Mouse (Mus musculus): ENCODE measurements around the gene Aqp3. TPM values are rescaled to one million over a fixed set of nuclear protein-coding genes. Genes with fewer than 3 reads are reported as not detected.

Gene Aqp3
- polyA plus RNA-seq, 1 experiment, result 100 TPM

- H3K27ac ChIP-seq (ENCODE audit: insufficient read depth, low read depth, low read length), result no peak overlapping the region
- peak; percentile 83 for TF ChIP-seq CTCF (IDR thresholded peaks at IDR 0.05; ENCODE audit: extremely low read depth, insufficient read length, insufficient replicate concordance, low read depth, low read length)
- no peak for TF ChIP-seq POLR2A (IDR thresholded peaks at IDR 0.05; ENCODE audit: low read depth, low read length)
- WGBS, result 70% methylated on average over 11 of the region's 11 CpGs
Observed at GRCm38 (mm10) chr4:41118706-41119292, 20.8 kb upstream of the Aqp3 start.

GRCm38 (mm10) chr4:41116817-41117216 is 18.8 kb upstream of the Aqp3 start:
- no peaks in the 10 kb centered on the region for H3K27me3 ChIP-seq (ENCODE audit: control insufficient read depth, insufficient read depth, low read length)
- no peaks in the 10 kb centered on the region; the same call in 1 of the 2 replicates for H3K4me1 ChIP-seq (ENCODE audit: control insufficient read depth, insufficient read depth, insufficient read length, low read length)
- H3K27ac ChIP-seq (ENCODE audit: insufficient read depth, low read depth, low read length), result no peak overlapping the region
- H3K4me3 ChIP-seq (ENCODE audit: low read depth, low read length), result no peak overlapping the region
- H3K36me3 ChIP-seq (ENCODE audit: control insufficient read depth, insufficient read depth, low read length), result peaks cover 63% of the 10 kb centered on the region
- TF ChIP-seq CTCF (IDR thresholded peaks at IDR 0.05; ENCODE audit: extremely low read depth, insufficient read length, insufficient replicate concordance, low read depth, low read length) (no peak), POLR2A (IDR thresholded peaks at IDR 0.05; ENCODE audit: low read depth, low read length) (no peak)
- WGBS, result 58% methylated on average over 3 of the region's 3 CpGs

More at GRCm38 (mm10) chr4:41118706-41119292, 20.8 kb upstream of the Aqp3 start:
- H3K4me3 ChIP-seq (ENCODE audit: low read depth, low read length), result no peak overlapping the region
- peaks cover 62% of the 10 kb centered on the region for H3K36me3 ChIP-seq (ENCODE audit: control insufficient read depth, insufficient read depth, low read length)
- no peaks in the 10 kb centered on the region; the same call in none of the 2 replicates for H3K4me1 ChIP-seq (ENCODE audit: control insufficient read depth, insufficient read depth, insufficient read length, low read length)
- H3K27me3 ChIP-seq (ENCODE audit: control insufficient read depth, insufficient read depth, low read length), result no peaks in the 10 kb centered on the region

GRCm38 (mm10) chr4:41115793-41116192 is 17.8 kb upstream of the Aqp3 start:
- H3K4me1 ChIP-seq (ENCODE audit: control insufficient read depth, insufficient read depth, insufficient read length, low read length), result no peaks in the 10 kb centered on the region
- no peak overlapping the region for H3K4me3 ChIP-seq (ENCODE audit: low read depth, low read length)
- peaks cover 55% of the 10 kb centered on the region for H3K36me3 ChIP-seq (ENCODE audit: control insufficient read depth, insufficient read depth, low read length)
- H3K27ac ChIP-seq (ENCODE audit: insufficient read depth, low read depth, low read length), result no peak overlapping the region
- TF ChIP-seq POLR2A (IDR thresholded peaks at IDR 0.05; ENCODE audit: low read depth, low read length), result no peak
- no peak for TF ChIP-seq CTCF (IDR thresholded peaks at IDR 0.05; ENCODE audit: extremely low read depth, insufficient read length, insufficient replicate concordance, low read depth, low read length)
- 95% methylated on average over 15 of the region's 15 CpGs for WGBS
- H3K27me3 ChIP-seq (ENCODE audit: control insufficient read depth, insufficient read depth, low read length), result no peaks in the 10 kb centered on the region

- H3K27me3 ChIP-seq (ENCODE audit: control insufficient read depth, insufficient read depth, low read length), result no peaks in the 10 kb centered on the region
- H3K27ac ChIP-seq (ENCODE audit: insufficient read depth, low read depth, low read length), result no peak overlapping the region
- TF ChIP-seq POLR2A (IDR thresholded peaks at IDR 0.05; ENCODE audit: low read depth, low read length) (no peak), CTCF (IDR thresholded peaks at IDR 0.05; ENCODE audit: extremely low read depth, insufficient read length, insufficient replicate concordance, low read depth, low read length) (no peak)
- peaks cover 52% of the 10 kb centered on the region for H3K36me3 ChIP-seq (ENCODE audit: control insufficient read depth, insufficient read depth, low read length)
- 88% methylated on average over 6 of the region's 6 CpGs for WGBS
- H3K4me3 ChIP-seq (ENCODE audit: low read depth, low read length), result no peak overlapping the region
- H3K4me1 ChIP-seq (ENCODE audit: control insufficient read depth, insufficient read depth, insufficient read length, low read length), result no peaks in the 10 kb centered on the region
Observed at GRCm38 (mm10) chr4:41115074-41115473, 17.1 kb upstream of the Aqp3 start.

- Histone ChIP-seq H3K27ac (ENCODE audit: insufficient read depth, low read depth, low read length) (no peak overlapping the region), H3K36me3 (ENCODE audit: control insufficient read depth, insufficient read depth, low read length) (peaks cover 47% of the 10 kb centered on the region)
Observed at GRCm38 (mm10) chr4:41114358-41115070, 16.5 kb upstream of the Aqp3 start.

GRCm38 (mm10) chr4:41108717-41109425 is 10.9 kb upstream of the Aqp3 start:
- Histone ChIP-seq H3K27me3 (ENCODE audit: control insufficient read depth, insufficient read depth, low read length) (no peaks in the 10 kb centered on the region), H3K4me3 (ENCODE audit: low read depth, low read length) (no peak overlapping the region), H3K27ac (ENCODE audit: insufficient read depth, low read depth, low read length) (no peak overlapping the region), H3K36me3 (ENCODE audit: control insufficient read depth, insufficient read depth, low read length) (peaks cover 2% of the 10 kb centered on the region; the same call in 1 of the 2 replicates), H3K4me1 (ENCODE audit: control insufficient read depth, insufficient read depth, insufficient read length, low read length) (no peaks in the 10 kb centered on the region)
- TF ChIP-seq POLR2A (IDR thresholded peaks at IDR 0.05; ENCODE audit: low read depth, low read length), result no peak
- no peak for TF ChIP-seq CTCF (IDR thresholded peaks at IDR 0.05; ENCODE audit: extremely low read depth, insufficient read length, insufficient replicate concordance, low read depth, low read length)
- 43% methylated on average over 10 of the region's 10 CpGs for WGBS

More at GRCm38 (mm10) chr4:41114358-41115070, 16.5 kb upstream of the Aqp3 start:
- Histone ChIP-seq H3K4me3 (ENCODE audit: low read depth, low read length) (no peak overlapping the region), H3K4me1 (ENCODE audit: control insufficient read depth, insufficient read depth, insufficient read length, low read length) (no peaks in the 10 kb centered on the region), H3K27me3 (ENCODE audit: control insufficient read depth, insufficient read depth, low read length) (no peaks in the 10 kb centered on the region)
- TF ChIP-seq POLR2A (IDR thresholded peaks at IDR 0.05; ENCODE audit: low read depth, low read length) (no peak), CTCF (IDR thresholded peaks at IDR 0.05; ENCODE audit: extremely low read depth, insufficient read length, insufficient replicate concordance, low read depth, low read length) (no peak)
- WGBS, result 91% methylated on average over 9 of the region's 9 CpGs

- H3K27me3 ChIP-seq (ENCODE audit: control insufficient read depth, insufficient read depth, low read length), result no peaks in the 10 kb centered on the region
- no peak overlapping the region for H3K4me3 ChIP-seq (ENCODE audit: low read depth, low read length)
- TF ChIP-seq POLR2A (IDR thresholded peaks at IDR 0.05; ENCODE audit: low read depth, low read length) (no peak), CTCF (IDR thresholded peaks at IDR 0.05; ENCODE audit: extremely low read depth, insufficient read length, insufficient replicate concordance, low read depth, low read length) (no peak)
- H3K27ac ChIP-seq (ENCODE audit: insufficient read depth, low read depth, low read length), result no peak overlapping the region
- no peaks in the 10 kb centered on the region for H3K4me1 ChIP-seq (ENCODE audit: control insufficient read depth, insufficient read depth, insufficient read length, low read length)
- 64% methylated on average over 4 of the region's 4 CpGs for WGBS
- no peaks in the 10 kb centered on the region for H3K36me3 ChIP-seq (ENCODE audit: control insufficient read depth, insufficient read depth, low read length)
Observed at GRCm38 (mm10) chr4:41107440-41107839, 9.5 kb upstream of the Aqp3 start.
